Mouse (Mus musculus) kidney, embryonic 16.5 days (tissue): Measurements from ENCODE around the gene Ppp1r1b. TPM values are rescaled to one million over a fixed set of nuclear protein-coding genes. Genes with fewer than 3 reads are reported as not detected.
A peak's percentile ranks its signal among the peaks of the same experiment; 100 is the strongest.

Experiments
- ATAC-seq: fragments of 200-750 bp; cut with Nextera tagmentation; 2 replicates; pipeline ENCODE4 v1.8.0; 2017; ENCODE audit warnings: moderate TSS enrichment; ENCODE audit not compliant: low FRiP score, low TSS enrichment
- H3K27ac ChIP-seq: fragments of 300-500 bp; sonication (generic); 2 replicates; pipeline ENCODE4 v1.5.1; 2014; ENCODE audit warnings: low read length
- H3K27me3 ChIP-seq: fragments of 300-500 bp; sonication (generic); 2 replicates; pipeline ENCODE4 v1.6.1; 2014; ENCODE audit warnings: low read length, control low read depth, mixed read lengths; ENCODE audit not compliant: insufficient read depth
- H3K36me3 ChIP-seq: fragments of 300-500 bp; sonication (generic); 2 replicates; pipeline ENCODE4 v1.6.1; 2014; ENCODE audit warnings: low read length, control low read depth, mixed read lengths; ENCODE audit not compliant: insufficient read depth
- H3K4me1 ChIP-seq: fragments of 300-500 bp; sonication (generic); 2 replicates; pipeline ENCODE4 v1.6.1; 2014; ENCODE audit warnings: low read length, control low read depth, mixed read lengths; ENCODE audit not compliant: insufficient read depth
- H3K4me2 ChIP-seq: fragments of 300-500 bp; sonication (generic); replicated peaks from 2 replicates; pipeline ENCODE4 v1.6.1; 2014; ENCODE audit warnings: low read depth, low read length
- H3K4me3 ChIP-seq: fragments of 300-500 bp; sonication (generic); 2 replicates; pipeline ENCODE4 v1.5.1; 2014; ENCODE audit warnings: mild to moderate bottlenecking, low read length
- H3K9ac ChIP-seq: fragments of 300-500 bp; sonication (generic); replicated peaks from 2 replicates; pipeline ENCODE4 v1.6.1; 2014; ENCODE audit warnings: low read length
- H3K9me3 ChIP-seq: fragments of 300-500 bp; sonication (generic); 2 replicates; pipeline ENCODE4 v1.6.1; 2016; ENCODE audit warnings: low read length, control low read depth
- WGBS: fragments of 180-500 bp; shearing (Covaris S2); extraction: QIAGEN DNeasy Blood & Tissue Kit; methylation state at CpG from one replicate; pipeline ENCODE4 v1.1.7; 2014; 5-methylcytosine and 5-hydroxymethylcytosine counted together
- polyA plus RNA-seq: library from polyadenylated mRNA; unstranded; fragments of >200 nt; fragmentation: Nextera tagmentation; extraction: Ambion mirVana; gene quantifications from 2 replicates; pipeline ENCODE4 v1.2.1, GENCODE M21; 2015

Ppp1r1b gene
- polyA plus RNA-seq, 1 experiment from 2014 or later: 5.8 TPM

GRCm38 (mm10) chr11:98328031-98328370 lies 20.2 kb upstream of the Ppp1r1b start:
- Histone ChIP-seq H3K4me1 (peaks cover 18% of the 10 kb centered on the region), H3K9me3 (no peaks in the 10 kb centered on the region), H3K4me3 (peak overlapping the region; percentile 18), H3K9ac (no peak overlapping the region), H3K27me3 (peaks cover 100% of the 10 kb centered on the region), H3K27ac (no peak overlapping the region), H3K36me3 (no peaks in the 10 kb centered on the region), H3K4me2 (peak overlapping the region; percentile 40)
- no peak for ATAC-seq
- WGBS: under 1% methylated on average over 32 of the region's 35 CpGs

DNA sequence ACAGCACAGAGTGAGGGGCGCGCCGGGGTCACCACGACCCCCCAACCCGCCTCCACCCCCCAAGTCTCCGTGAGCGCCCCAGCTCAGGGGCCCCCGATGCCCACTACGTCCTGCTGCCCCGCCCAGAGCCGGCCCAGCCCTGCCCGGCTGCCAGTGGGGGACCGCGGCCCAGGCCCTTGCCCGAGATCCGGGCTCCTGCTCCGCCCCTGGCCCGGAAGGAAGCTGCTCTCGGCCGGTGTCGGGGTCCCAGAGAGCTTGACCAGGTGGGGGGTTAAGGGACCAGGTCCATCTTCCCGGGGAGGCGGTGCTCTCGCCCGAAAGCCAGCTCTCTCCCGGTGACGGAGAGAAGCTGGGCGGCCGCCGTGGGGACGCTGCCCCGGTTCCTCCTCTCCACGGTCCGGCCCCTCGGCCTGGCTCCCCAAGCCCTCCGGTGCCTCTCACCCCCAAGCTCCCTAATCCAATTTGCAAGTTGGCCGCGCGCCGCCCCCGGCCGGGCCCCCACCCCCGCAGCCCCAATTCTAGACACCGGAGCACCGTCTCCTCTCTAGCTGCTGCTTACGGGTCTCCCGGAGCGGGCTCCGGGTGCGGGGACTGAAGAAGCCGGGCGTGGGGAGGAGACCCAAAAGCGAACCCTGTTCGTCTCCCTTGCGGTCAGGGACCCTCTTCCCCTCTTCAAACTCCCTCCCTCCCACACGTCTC lies 19.7 kb upstream of the Ppp1r1b start:
- WGBS: under 1% methylated on average over 51 of the region's 56 CpGs
- no peaks in the 10 kb centered on the region for H3K9me3 ChIP-seq
- H3K4me1 ChIP-seq: peaks cover 18% of the 10 kb centered on the region
- peaks cover 100% of the 10 kb centered on the region for H3K27me3 ChIP-seq
- ATAC-seq: no peak
- H3K4me3 ChIP-seq: peak overlapping the region; percentile 18
- no peaks in the 10 kb centered on the region for H3K36me3 ChIP-seq
- no peak overlapping the region for H3K27ac ChIP-seq
- H3K4me2 ChIP-seq: peak overlapping the region; percentile 40
- H3K9ac ChIP-seq: no peak overlapping the region

DNA sequence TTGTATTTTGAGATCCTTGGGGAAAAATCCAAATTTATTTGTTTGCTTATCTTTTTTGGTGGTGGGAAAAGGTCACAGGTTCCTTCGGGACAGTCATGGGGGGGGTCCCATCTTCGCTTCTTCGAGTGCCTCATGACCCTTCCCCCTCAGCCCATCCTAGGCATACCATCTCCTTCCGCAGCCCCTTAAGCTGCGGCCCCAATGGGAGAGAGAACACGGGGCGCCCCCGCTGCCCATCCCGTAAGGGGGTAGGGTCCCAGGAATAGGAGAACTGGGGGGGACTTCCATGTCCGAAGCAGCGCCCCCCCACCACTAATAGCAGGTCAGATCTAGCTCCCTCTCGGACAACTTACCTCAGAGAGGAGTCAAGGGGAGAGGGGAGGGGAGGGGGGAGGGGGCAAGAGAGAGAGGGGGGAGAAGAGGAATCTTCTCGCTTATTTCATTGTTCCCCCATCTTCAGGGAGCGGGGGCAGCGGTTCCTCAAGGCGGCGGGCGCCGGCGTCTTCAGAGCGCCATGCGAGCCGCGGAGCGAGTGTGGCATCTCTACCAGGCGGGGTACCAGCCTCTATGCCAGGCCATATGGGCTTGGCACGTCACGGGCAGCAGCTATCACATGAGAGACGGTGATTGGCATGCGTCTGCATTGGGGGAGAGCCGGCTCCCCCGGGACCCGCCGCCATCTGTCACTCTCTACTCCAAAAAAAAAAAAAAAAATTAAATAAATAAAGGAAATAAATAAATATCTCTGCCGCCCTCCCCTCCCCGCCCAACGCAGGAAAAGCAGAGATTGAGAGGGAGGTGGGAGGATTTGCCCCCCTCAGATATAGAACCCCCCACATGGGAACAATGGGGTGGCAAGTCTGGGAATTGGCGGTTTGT lies 18.9 kb upstream of the Ppp1r1b start, which contains the start of gene Neurod2:
TSS of gene Neurod2 (minus strand) at position 568 of the 879 bp plus-strand sequence.
- peaks cover 24% of the 10 kb centered on the region for H3K4me1 ChIP-seq
- peak within 1 kb of the TSS; percentile 40 for H3K4me2 ChIP-seq
- ATAC-seq: no peak
- WGBS: 2% methylated on average over 37 of the region's 38 CpGs
- H3K9me3 ChIP-seq: no peaks in the 10 kb centered on the region
- no peak within 1 kb of the TSS for H3K27ac ChIP-seq
- H3K27me3 ChIP-seq: peaks cover 100% of the 10 kb centered on the region
- H3K4me3 ChIP-seq: peak within 1 kb of the TSS; percentile 18
- H3K36me3 ChIP-seq: no peaks in the 10 kb centered on the region
- no peak within 1 kb of the TSS for H3K9ac ChIP-seq

GRCm38 (mm10) chr11:98329960-98330744 lies 18.1 kb upstream of the Ppp1r1b start:
- H3K9ac ChIP-seq: no peak overlapping the region
- 40% methylated on average over 9 of the region's 9 CpGs for WGBS

GRCm38 (mm10) chr11:98330745-98331204 lies 17.4 kb upstream of the Ppp1r1b start:
- no peak for ATAC-seq
- WGBS: 43% methylated on average over 2 of the region's 2 CpGs
- no peak overlapping the region for H3K4me2 ChIP-seq

More at GRCm38 (mm10) chr11:98329960-98330744, 18.1 kb upstream of the Ppp1r1b start:
- no peak for ATAC-seq
- Histone ChIP-seq H3K9me3 (no peaks in the 10 kb centered on the region), H3K27me3 (peaks cover 100% of the 10 kb centered on the region), H3K36me3 (no peaks in the 10 kb centered on the region), H3K4me2 (no peak overlapping the region), H3K4me1 (peaks cover 27% of the 10 kb centered on the region), H3K27ac (no peak overlapping the region), H3K4me3 (no peak overlapping the region)

GRCm38 (mm10) chr11:98331401-98331800 lies 16.8 kb upstream of the Ppp1r1b start:
- H3K4me1 ChIP-seq: peaks cover 27% of the 10 kb centered on the region
- 67% methylated on average over 1 of the region's 1 CpGs for WGBS
- H3K9me3 ChIP-seq: no peaks in the 10 kb centered on the region
- H3K36me3 ChIP-seq: no peaks in the 10 kb centered on the region
- H3K27me3 ChIP-seq: peaks cover 100% of the 10 kb centered on the region
- H3K4me2 ChIP-seq: no peak overlapping the region
- no peak overlapping the region for H3K4me3 ChIP-seq
- no peak overlapping the region for H3K9ac ChIP-seq
- H3K27ac ChIP-seq: no peak overlapping the region
- no peak for ATAC-seq

More at GRCm38 (mm10) chr11:98330745-98331204, 17.4 kb upstream of the Ppp1r1b start:
- Histone ChIP-seq H3K9me3 (no peaks in the 10 kb centered on the region), H3K27ac (no peak overlapping the region), H3K4me3 (no peak overlapping the region), H3K27me3 (peaks cover 100% of the 10 kb centered on the region), H3K9ac (no peak overlapping the region), H3K36me3 (no peaks in the 10 kb centered on the region), H3K4me1 (peaks cover 27% of the 10 kb centered on the region)

DNA sequence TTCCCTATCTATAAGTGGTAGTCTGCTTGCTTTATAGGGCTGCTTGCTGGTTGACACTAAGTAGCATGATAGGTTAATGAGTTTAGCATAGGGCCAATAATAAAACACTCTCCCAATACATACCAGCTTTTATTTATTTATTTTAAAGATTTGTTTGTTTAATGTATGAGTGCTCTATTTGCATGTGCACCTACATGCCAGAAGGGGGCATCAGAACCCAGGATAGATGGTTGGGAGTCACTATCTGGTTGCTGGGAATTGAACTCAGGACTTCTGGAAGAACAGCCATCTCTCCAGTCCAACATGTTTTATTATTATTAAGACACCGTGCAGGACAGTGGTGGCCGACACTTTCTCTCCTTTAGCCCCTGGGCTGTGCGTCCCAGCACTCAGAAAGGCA lies 16.0 kb upstream of the Ppp1r1b start:
- Histone ChIP-seq H3K4me1 (peaks cover 24% of the 10 kb centered on the region), H3K4me2 (no peak overlapping the region), H3K36me3 (no peaks in the 10 kb centered on the region), H3K4me3 (no peak overlapping the region), H3K9ac (no peak overlapping the region), H3K27me3 (peaks cover 100% of the 10 kb centered on the region), H3K9me3 (no peaks in the 10 kb centered on the region), H3K27ac (no peak overlapping the region)
- no peak for ATAC-seq
- WGBS: 72% methylated on average over 3 of the region's 3 CpGs

DNA sequence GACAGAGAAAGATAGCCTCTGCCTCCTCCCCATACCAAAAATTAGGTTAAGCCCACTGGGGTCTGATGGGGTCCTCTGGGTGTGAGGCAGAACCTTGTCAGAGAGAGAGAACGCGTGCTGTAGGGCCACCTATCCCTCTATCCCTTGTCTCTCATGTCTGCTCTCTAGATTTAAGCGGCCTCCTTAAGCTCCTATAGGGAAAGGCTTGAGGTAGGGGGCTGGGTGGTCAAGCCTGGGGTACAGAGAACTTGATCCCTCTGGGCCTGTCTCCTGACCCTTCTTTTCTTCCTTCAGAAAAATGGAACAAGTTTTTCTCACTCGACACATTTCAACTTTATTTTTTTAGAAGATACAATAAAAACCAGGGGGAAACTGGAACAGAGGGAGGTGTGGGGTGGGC lies 15.4 kb upstream of the Ppp1r1b start:
- WGBS: 72% methylated on average over 4 of the region's 4 CpGs
- Histone ChIP-seq H3K4me2 (no peak overlapping the region), H3K4me1 (peaks cover 18% of the 10 kb centered on the region), H3K27ac (no peak overlapping the region), H3K27me3 (peaks cover 100% of the 10 kb centered on the region), H3K9me3 (no peaks in the 10 kb centered on the region), H3K36me3 (no peaks in the 10 kb centered on the region), H3K9ac (no peak overlapping the region), H3K4me3 (no peak overlapping the region)
- ATAC-seq: no peak

- ATAC-seq: no peak
- Histone ChIP-seq H3K27me3 (peaks cover 100% of the 10 kb centered on the region), H3K27ac (no peak overlapping the region), H3K4me3 (no peak overlapping the region), H3K9ac (no peak overlapping the region), H3K4me2 (no peak overlapping the region), H3K9me3 (no peaks in the 10 kb centered on the region), H3K36me3 (no peaks in the 10 kb centered on the region), H3K4me1 (peaks cover 16% of the 10 kb centered on the region)
- WGBS: 75% methylated on average over 10 of the region's 10 CpGs
Measured at GRCm38 (mm10) chr11:98333263-98333696, 14.9 kb upstream of the Ppp1r1b start.
